Mouse (Mus musculus) kidney, adult 2 months (tissue): ENCODE results near the gene C2cd4a.

ENCODE experiments used
- CTCF ChIP-seq: fragments of 200-500 bp; conservative IDR thresholded peaks from 2 replicates; pipeline ENCODE4 v1.5.1; 2011; ENCODE audit warnings: low read depth, mild to moderate bottlenecking, control low read depth, low read length, moderate library complexity, mixed read lengths; ENCODE audit not compliant: insufficient read depth, insufficient read length
- POLR2A ChIP-seq: fragments of 200-500 bp; IDR thresholded peaks from one replicate; pipeline ENCODE4 v1.6.1; 2011; ENCODE audit warnings: low read depth, low read length, control low read depth

GRCm38 (mm10) chr9:67869691-67870450 is 37.7 kb upstream of the C2cd4a start:
- TF ChIP-seq CTCF (no peak), POLR2A (no peak)
